Mouse (Mus musculus) CH12.LX (cell line): ENCODE measurements around the gene AW822073. TPM values are rescaled to one million over a fixed set of nuclear protein-coding genes. Genes with fewer than 3 reads are reported as not detected.
"Not testable (repeated sequence)": the region's sequence is repeated elsewhere in the genome, so short reads cannot be mapped to it uniquely, and the experiment has no call there.

Experiments used
- DNase-seq: peaks from one replicate; pipeline ENCODE4 v3.0.0-alpha.2; 2013; ENCODE audit errors: extremely low read depth
- H3K27ac ChIP-seq: 2 replicates; pipeline ENCODE4 v1.5.1; 2012; ENCODE audit warnings: low read depth, mild to moderate bottlenecking, control low read depth, moderate library complexity; ENCODE audit not compliant: insufficient read depth
- H3K27me3 ChIP-seq: replicated peaks from 2 replicates; pipeline ENCODE3; 2012; ENCODE audit warnings: inconsistent platforms
- H3K36me3 ChIP-seq, 2 experiments: replicated peaks in 1 of 2; 2 replicates each; pipeline versions ENCODE3 to v1.6.1; 2012; ENCODE audit warnings: inconsistent platforms in 1 of 2, low read length in 1 of 2, mild to moderate bottlenecking in 1 of 2, mixed read lengths in 1 of 2, moderate library complexity in 1 of 2; ENCODE audit not compliant: control insufficient read depth in 1 of 2, insufficient read depth in 1 of 2
- H3K4me1 ChIP-seq, 2 experiments: 2 replicates each; pipeline ENCODE4 v1.6.1; 2012; ENCODE audit warnings: inconsistent platforms in 1 of 2, moderate library complexity in 1 of 2; ENCODE audit not compliant: insufficient read depth in 2 of 2, control insufficient read depth in 1 of 2
- H3K4me2 ChIP-seq: 2 replicates; pipeline ENCODE4 v1.6.1; 2012; ENCODE audit warnings: low read depth, mild to moderate bottlenecking, control low read depth; ENCODE audit not compliant: poor library complexity, insufficient read depth, severe bottlenecking
- H3K4me3 ChIP-seq, 3 experiments: fragments of 150-350 bp in 1 of 3; sonication (generic) in 1 of 3; replicated peaks in 1 of 3; 2 replicates each; pipeline versions ENCODE3 to v1.5.1; 2011 to 2012; ENCODE audit warnings: low read depth in 2 of 3, low read length in 2 of 3, mild to moderate bottlenecking in 2 of 3, moderate library complexity in 2 of 3, control low read depth in 1 of 3, improper control_type of control experiment in 1 of 3, inconsistent platforms in 1 of 3, mixed read lengths in 1 of 3; ENCODE audit not compliant: poor library complexity in 1 of 3
- H3K79me2 ChIP-seq: replicated peaks from 2 replicates; pipeline ENCODE4 v1.6.1; 2012; ENCODE audit warnings: mild to moderate bottlenecking, moderate library complexity; ENCODE audit not compliant: control insufficient read depth, poor library complexity, insufficient read depth, severe bottlenecking; ENCODE audit errors: extremely low read depth
- H3K9ac ChIP-seq: 2 replicates; pipeline ENCODE4 v1.6.1; 2012; ENCODE audit warnings: low read depth, mild to moderate bottlenecking, control low read depth, moderate library complexity; ENCODE audit not compliant: insufficient read depth
- H3K9me3 ChIP-seq: replicated peaks from 2 replicates; pipeline ENCODE3; 2012; ENCODE audit warnings: low read length, inconsistent platforms, mixed read lengths
- BHLHE40 ChIP-seq: IDR thresholded peaks from 2 replicates; pipeline ENCODE4 v1.6.1; 2011; ENCODE audit warnings: mild to moderate bottlenecking, low read depth, low read length, improper control_type of control experiment
- CHD1 ChIP-seq: IDR thresholded peaks from 2 replicates; pipeline ENCODE4 v1.6.1; 2012; ENCODE audit warnings: low read depth, low read length, improper control_type of control experiment, inconsistent platforms
- CHD2 ChIP-seq: IDR thresholded peaks from 2 replicates; pipeline ENCODE4 v1.6.1; 2011; ENCODE audit warnings: low read length, improper control_type of control experiment
- CTCF ChIP-seq, 2 experiments: IDR thresholded peaks in 1 of 2; conservative IDR thresholded peaks in 1 of 2; 2 replicates each; pipeline ENCODE4 v1.5.1; 2011 to 2012; ENCODE audit warnings: low read depth in 2 of 2, low read length in 2 of 2, improper control_type of control experiment in 1 of 2, inconsistent platforms in 1 of 2, mild to moderate bottlenecking in 1 of 2, moderate library complexity in 1 of 2
- E2F4 ChIP-seq: IDR thresholded peaks from 2 replicates; pipeline ENCODE4 v1.6.1; 2011; ENCODE audit warnings: low read depth, low read length, improper control_type of control experiment; ENCODE audit not compliant: insufficient replicate concordance
- ELF1 ChIP-seq: IDR thresholded peaks from 2 replicates; pipeline ENCODE4 v1.6.1; 2014; ENCODE audit warnings: low read depth, mild to moderate bottlenecking, inconsistent platforms, low read length, improper control_type of control experiment
- ETS1 ChIP-seq: conservative IDR thresholded peaks from 2 replicates; pipeline ENCODE4 v1.6.1; 2012; ENCODE audit warnings: low read depth, mild to moderate bottlenecking, inconsistent platforms, low read length, improper control_type of control experiment, moderate library complexity
- JUN ChIP-seq: IDR thresholded peaks from 2 replicates; pipeline ENCODE4 v1.6.1; 2011; ENCODE audit warnings: low read depth, mild to moderate bottlenecking, low read length, improper control_type of control experiment, moderate library complexity; ENCODE audit not compliant: insufficient read depth
- JUND ChIP-seq: conservative IDR thresholded peaks from 2 replicates; pipeline ENCODE4 v1.6.1; 2011; ENCODE audit warnings: low read depth, low read length, improper control_type of control experiment
- MAX ChIP-seq: IDR thresholded peaks from 2 replicates; pipeline ENCODE4 v1.6.1; 2011; ENCODE audit warnings: low read length, improper control_type of control experiment
- MAZ ChIP-seq: IDR thresholded peaks from 2 replicates; pipeline ENCODE4 v1.6.1; 2012; ENCODE audit warnings: low read depth, mild to moderate bottlenecking, inconsistent platforms, low read length, improper control_type of control experiment, moderate library complexity
- MXI1 ChIP-seq: IDR thresholded peaks from 2 replicates; pipeline ENCODE4 v1.6.1; 2011; ENCODE audit warnings: mild to moderate bottlenecking, low read depth, low read length, improper control_type of control experiment
- PAX5 ChIP-seq: IDR thresholded peaks from 2 replicates; pipeline ENCODE4 v1.6.1; 2012; ENCODE audit warnings: low read length, inconsistent platforms, mixed read lengths
- POLR2AphosphoS2 ChIP-seq: IDR thresholded peaks from 2 replicates; pipeline ENCODE4 v1.6.1; 2011; ENCODE audit warnings: low read depth, low read length, improper control_type of control experiment
- RAD21 ChIP-seq: IDR thresholded peaks from 2 replicates; pipeline ENCODE4 v1.6.1; 2011; ENCODE audit warnings: low read depth, mild to moderate bottlenecking, low read length, improper control_type of control experiment, moderate library complexity
- SMC3 ChIP-seq: IDR thresholded peaks from 2 replicates; pipeline ENCODE4 v1.6.1; 2011; ENCODE audit warnings: low read depth, low read length, improper control_type of control experiment
- USF1 ChIP-seq: IDR thresholded peaks from 2 replicates; pipeline ENCODE4 v1.6.1; 2014; ENCODE audit warnings: low read depth, mild to moderate bottlenecking, inconsistent platforms, low read length, improper control_type of control experiment
- USF2 ChIP-seq: conservative IDR thresholded peaks from 2 replicates; pipeline ENCODE4 v1.6.1; 2011; ENCODE audit warnings: low read depth, low read length, improper control_type of control experiment
- ZKSCAN1 ChIP-seq: IDR thresholded peaks from 2 replicates; pipeline ENCODE4 v1.6.1; 2012; ENCODE audit warnings: low read depth, inconsistent platforms, low read length, improper control_type of control experiment, borderline replicate concordance
- dilution Hi-C: fragments of 300-500 bp; cut with MboI; formaldehyde crosslinking; loops from 2 replicates; pipeline ENCODE4 v1.14.3; 2020; ENCODE audit warnings: low sequenced_read_pairs; ENCODE audit not compliant: extremely low pct_unique_long_range_greater_than_20kb, extremely low pct_ligation_motif_present
- in situ Hi-C: fragments of 300-500 bp; cut with MboI; formaldehyde crosslinking; loops from 3 replicates; pipeline ENCODE4 v1.14.3; 2019; ENCODE audit warnings: low sequenced_read_pairs, low pct_ligation_motif_present, low pct_unique_long_range_greater_than_20kb, mixed read lengths
- polyA plus RNA-seq: library from polyadenylated mRNA; unstranded; fragments of >175 nt; gene quantifications from 2 replicates; pipeline ENCODE4 v1.2.1, GENCODE M21; 2012; ENCODE audit warnings: low read depth; ENCODE audit not compliant: insufficient read length
- total RNA-seq, 2 experiments: library from RNA; depleted of rRNA; stranded (reverse); fragments of 300-350 nt in 1 of 2; fragments of >200 nt in 1 of 2; gene quantifications; 2 replicates each; pipeline ENCODE4 v1.2.3; 2012 to 2014

AW822073 gene
- total and polyA plus RNA-seq, 3 experiments, result not detected

DNA sequence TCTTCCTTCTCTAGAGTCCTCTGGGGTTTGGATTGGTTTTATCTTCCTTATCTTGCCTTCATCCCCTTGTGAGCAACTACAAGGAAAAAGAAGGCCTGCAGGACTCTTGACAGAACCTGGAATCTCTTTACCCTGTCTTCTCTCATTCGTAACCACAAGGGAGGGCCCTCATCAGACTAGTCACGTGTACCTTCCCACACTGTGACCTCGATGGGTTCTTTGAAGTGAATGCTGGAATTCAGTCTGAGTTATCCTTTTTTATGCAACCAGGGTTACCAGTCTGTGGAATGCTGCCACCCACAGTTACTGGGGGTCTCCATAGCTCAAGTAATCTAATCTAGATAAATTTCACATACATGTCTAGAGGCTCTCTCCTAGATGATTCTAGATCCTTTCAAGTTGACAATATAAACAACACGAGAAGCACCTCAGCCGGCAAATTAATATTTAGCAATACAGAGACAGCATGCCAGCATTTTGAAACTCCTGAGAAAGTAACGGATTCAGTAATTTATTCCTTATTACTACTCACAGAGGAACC is 30.0 kb upstream of the AW822073 start:
- dilution Hi-C loops, result no loop called here
- in situ Hi-C loops, result no loop called here
- Histone ChIP-seq H3K9me3 (no peaks in the 10 kb centered on the region), H3K79me2 (peaks cover 5% of the 10 kb centered on the region; the same call in 1 of the 2 replicates), H3K36me3 (peaks cover 9 to 16% of the 10 kb centered on the region in 2 experiments), H3K27me3 (no peaks in the 10 kb centered on the region), H3K27ac (no peak overlapping the region), H3K4me2 (peak overlapping the region; percentile 95), H3K4me3 (peak overlapping the region; percentile 90 to 91 (median 91)), H3K4me1 (peaks cover 0 to 18% of the 10 kb centered on the region in 2 experiments; a peak in 2 of 4 replicates), H3K9ac (peak overlapping the region; percentile 72)
- TF ChIP-seq ELF1 (no peak), USF1 (peak; percentile 32; the same call in 1 of the 2 replicates), BHLHE40 (peak; percentile 84), PAX5 (no peak), MXI1 (no peak), USF2 (peak; percentile 39), MAX (peak; percentile 81)
- peak; percentile 28 for DNase-seq

GRCm38 (mm10) chr10:58249535-58249934 is 24.8 kb upstream of the AW822073 start:
- no peak for TF ChIP-seq CHD1
- TF ChIP-seq RAD21, result peak; percentile 55
- TF ChIP-seq POLR2AphosphoS2, result no peak
- TF ChIP-seq ZKSCAN1, result no peak
- TF ChIP-seq CTCF (conservative IDR thresholded peaks at IDR 0.05 in 1 of 2, IDR thresholded peaks at IDR 0.05 in 1 of 2; ENCODE audit: low read depth in 2 of 2, low read length in 2 of 2), result peak in 1 of 2 experiments; percentile 50; a peak in 2 of 4 replicates
- TF ChIP-seq JUND, result no peak
- TF ChIP-seq ETS1, result no peak
- TF ChIP-seq MAZ, result no peak
- TF ChIP-seq SMC3, result peak; percentile 22; the same call in 1 of the 2 replicates
- no peak for TF ChIP-seq CHD2
- TF ChIP-seq E2F4, result no peak
- TF ChIP-seq MAX, result no peak
- no peak for TF ChIP-seq USF1
- no peak for TF ChIP-seq JUN

GRCm38 (mm10) chr10:58238984-58239740 is 14.4 kb upstream of the AW822073 start:
- H3K4me1 ChIP-seq, H3K4me3 ChIP-seq, H3K79me2 ChIP-seq, DNase-seq, H3K27ac ChIP-seq, dilution Hi-C loops, H3K9ac ChIP-seq, in situ Hi-C loops, H3K9me3 ChIP-seq, H3K4me2 ChIP-seq, H3K36me3 ChIP-seq: not testable (repeated sequence)
- peaks cover 47% of the 10 kb centered on the region for H3K27me3 ChIP-seq

More at GRCm38 (mm10) chr10:58249535-58249934, 24.8 kb upstream of the AW822073 start:
- Histone ChIP-seq H3K9ac (no peak overlapping the region), H3K27ac (no peak overlapping the region), H3K4me2 (no peak overlapping the region), H3K4me1 (peaks cover 0 to 7% of the 10 kb centered on the region in 2 experiments; a peak in 2 of 4 replicates), H3K27me3 (no peaks in the 10 kb centered on the region), H3K9me3 (no peaks in the 10 kb centered on the region), H3K36me3 (peaks cover 0 to 2% of the 10 kb centered on the region in 2 experiments), H3K79me2 (no peaks in the 10 kb centered on the region), H3K4me3 (no peak overlapping the region)
- in situ Hi-C loops (no loop called here), dilution Hi-C loops (no loop called here)
- DNase-seq, result no peak
